Mouse (Mus musculus) heart, adult 8-10 months (tissue): ENCODE measurements around the gene Tmem86b. TPM values are rescaled to one million over a fixed set of nuclear protein-coding genes. Genes with fewer than 3 reads are reported as not detected.

ENCODE experiments used
- microRNA-seq: library from miRNA; unstranded; fragments of <30 nt; microRNA quantifications from one replicate; pipeline ENCODE4 v1.2.0, GENCODE M21; 2022
- total RNA-seq, 4 experiments: library from RNA; stranded (reverse); gene quantifications; 2 replicates each; pipeline ENCODE4 v1.2.4; 2022

Gene Tmem86b
- total RNA-seq, 4 experiments from 2014 or later = 4.2 to 6.0 (median 4.8) TPM

Small RNA genes lying within 50 kb of the gene (microRNA-seq; reads per million reads assigned to microRNA genes)
- gene Gm23577 = not detected

Other genes starting within 250 kb of the Tmem86b start
- gene Gp6, start 233.7 kb downstream of the Tmem86b start, total RNA-seq = 1 to 10 TPM in 1 of 4 experiments, under 1 TPM in 3; 0.44 to 1.1 (median 0.73) TPM
- gene Rdh13, start 185.8 kb downstream of the Tmem86b start, total RNA-seq = 10 to 100 TPM; 28.9 to 38.3 (median 32.6) TPM
- 1 to 10 TPM; 1.3 to 5.8 (median 3.6) TPM for gene Eps8l1, start 170.7 kb downstream of the Tmem86b start, total RNA-seq
- 10 to 100 TPM; 55.6 to 74.8 (median 61.6) TPM for gene Ppp1r12c, start 129.7 kb downstream of the Tmem86b start, total RNA-seq
- gene Tnnt1, start 115.0 kb downstream of the Tmem86b start, total RNA-seq = 10 to 100 TPM; 12.4 to 22.1 (median 19.0) TPM
- gene Tnni3, start 107.2 kb downstream of the Tmem86b start, total RNA-seq = over 10,000 TPM in 3 of 4 experiments, 1,000 to 10,000 TPM in 1; 9,443 to 11,840 (median 11,050) TPM
- 1 to 10 TPM; 2.3 to 3.0 (median 2.6) TPM for gene Dnaaf3, start 99.0 kb downstream of the Tmem86b start, total RNA-seq
- 1 to 10 TPM in 1 of 4 experiments, under 1 TPM in 3; 0.50 to 1.0 (median 0.83) TPM for gene Syt5, start 83.9 kb downstream of the Tmem86b start, total RNA-seq
- not detected for gene Ptprh, start 27.4 kb downstream of the Tmem86b start, total RNA-seq
- 10 to 100 TPM; 70.5 to 77.7 (median 75.8) TPM for gene Ppp6r1, start 27.6 kb upstream of the Tmem86b start, total RNA-seq
- gene Hspbp1, start 53.6 kb upstream of the Tmem86b start, total RNA-seq = 10 to 100 TPM; 28.4 to 36.3 (median 33.5) TPM
- 1 to 10 TPM in 2 of 4 experiments, under 1 TPM in 2; 0.57 to 1.2 (median 0.98) TPM for gene Brsk1, start 59.2 kb upstream of the Tmem86b start, total RNA-seq
- gene Tmem150b, start 93.8 kb upstream of the Tmem86b start, total RNA-seq = under 1 TPM in 3 of 4 experiments, not detected in 1; 0.12 to 0.24 (median 0.17) TPM
- 10 to 100 TPM in 2 of 4 experiments, 1 to 10 TPM in 2; 7.5 to 10.8 (median 9.7) TPM for gene Kmt5c, start 108.7 kb upstream of the Tmem86b start, total RNA-seq
- gene Cox6b2, start 121.7 kb upstream of the Tmem86b start, total RNA-seq = 1 to 10 TPM; 1.8 to 3.8 (median 2.8) TPM
- not detected for gene Fam71e2, start 139.9 kb upstream of the Tmem86b start, total RNA-seq
- under 1 TPM in 1 of 4 experiments, not detected in 3; 0.19 TPM for gene Il11, start 151.4 kb upstream of the Tmem86b start, total RNA-seq
- gene Tmem190, start 151.5 kb upstream of the Tmem86b start, total RNA-seq = not detected
- 1 to 10 TPM; 2.2 to 5.5 (median 5.0) TPM for gene Tmem238, start 158.2 kb upstream of the Tmem86b start, total RNA-seq
- gene Rpl28, start 161.5 kb upstream of the Tmem86b start, total RNA-seq = 100 to 1,000 TPM; 453 to 560 (median 508) TPM
- 100 to 1,000 TPM in 1 of 4 experiments, 10 to 100 TPM in 3; 76.2 to 103 (median 88.7) TPM for gene Ube2s, start 181.2 kb upstream of the Tmem86b start, total RNA-seq
- gene Shisa7, start 213.3 kb upstream of the Tmem86b start, total RNA-seq = under 1 TPM in 3 of 4 experiments, not detected in 1; 0.09 to 0.56 (median 0.25) TPM
- gene Isoc2b, start 238.8 kb upstream of the Tmem86b start, total RNA-seq = 1 to 10 TPM; 5.3 to 6.1 (median 6.0) TPM
- 10 to 100 TPM; 52.2 to 62.9 (median 54.4) TPM for gene Isoc2a, start 245.7 kb upstream of the Tmem86b start, total RNA-seq